Mouse (Mus musculus) midbrain, embryonic 11.5 days (tissue): Measurements from ENCODE around the gene Mnd1. TPM values are rescaled to one million over a fixed set of nuclear protein-coding genes. Genes with fewer than 3 reads are reported as not detected.

Source experiments
- ATAC-seq: fragments of 200-750 bp; cut with Nextera tagmentation; 2 replicates; pipeline ENCODE4 v1.8.0; 2017; ENCODE audit warnings: moderate TSS enrichment, moderate library complexity; ENCODE audit not compliant: low FRiP score
- DNase-seq: peaks from one replicate; pipeline ENCODE4 v3.0.0; 2015; ENCODE audit warnings: low spot score; ENCODE audit errors: missing footprints
- H3K27ac ChIP-seq: fragments of 300-500 bp; sonication (generic); 2 replicates; pipeline ENCODE4 v1.5.1; 2014; ENCODE audit warnings: low read depth, low read length
- H3K27me3 ChIP-seq: fragments of 300-500 bp; sonication (generic); 2 replicates; pipeline ENCODE4 v1.6.1; 2014; ENCODE audit warnings: mild to moderate bottlenecking, low read length, moderate library complexity, mixed read lengths; ENCODE audit not compliant: control insufficient read depth, insufficient read depth
- H3K36me3 ChIP-seq: fragments of 300-500 bp; sonication (generic); 2 replicates; pipeline ENCODE4 v1.6.1; 2014; ENCODE audit warnings: mild to moderate bottlenecking, low read length, moderate library complexity, mixed read lengths; ENCODE audit not compliant: control insufficient read depth, insufficient read depth
- H3K4me1 ChIP-seq: fragments of 300-500 bp; sonication (generic); 2 replicates; pipeline ENCODE4 v1.6.1; 2014; ENCODE audit warnings: low read length; ENCODE audit not compliant: control insufficient read depth, insufficient read depth
- H3K4me2 ChIP-seq: fragments of 300-500 bp; sonication (generic); 2 replicates; pipeline ENCODE4 v1.6.1; 2014; ENCODE audit warnings: mild to moderate bottlenecking, moderate library complexity
- H3K4me3 ChIP-seq: fragments of 300-500 bp; sonication (generic); 2 replicates; pipeline ENCODE4 v1.5.1; 2014; ENCODE audit warnings: low read depth, low read length
- H3K9ac ChIP-seq: fragments of 300-500 bp; sonication (generic); 2 replicates; pipeline ENCODE4 v1.6.1; 2014; ENCODE audit warnings: low read length
- H3K9me3 ChIP-seq: fragments of 300-500 bp; sonication (generic); 2 replicates; pipeline ENCODE4 v1.6.1; 2016; ENCODE audit warnings: low read length; ENCODE audit not compliant: control insufficient read depth
- WGBS: fragments of 180-500 bp; shearing (Covaris S2); extraction: QIAGEN DNeasy Blood & Tissue Kit; methylation state at CpG from one replicate; pipeline ENCODE4 v1.1.7; 2014; 5-methylcytosine and 5-hydroxymethylcytosine counted together
- polyA plus RNA-seq: library from polyadenylated mRNA; unstranded; fragments of >200 nt; fragmentation: Nextera tagmentation; extraction: Ambion mirVana; gene quantifications from 2 replicates; pipeline ENCODE4 v1.2.1, GENCODE M21; 2014

Gene Mnd1
- polyA plus RNA-seq, 1 experiment from 2014 or later, result 10.8 TPM

GRCm38 (mm10) chr3:84074777-84075176, 80.8 kb downstream of the Mnd1 start:
- no peak overlapping the region for H3K4me2 ChIP-seq
- no peaks in the 10 kb centered on the region for H3K9me3 ChIP-seq
- ATAC-seq, result no peak
- no peak overlapping the region for H3K4me3 ChIP-seq
- WGBS, result 92% methylated on average over 2 of the region's 2 CpGs
- no peaks in the 10 kb centered on the region for H3K36me3 ChIP-seq
- no peak overlapping the region for H3K9ac ChIP-seq
- no peak overlapping the region for H3K27ac ChIP-seq
- H3K27me3 ChIP-seq, result no peaks in the 10 kb centered on the region
- no peaks in the 10 kb centered on the region for H3K4me1 ChIP-seq
- DNase-seq, result no peak

- 17% methylated on average over 2 of the region's 2 CpGs for WGBS
- H3K9ac ChIP-seq, result no peak overlapping the region
- H3K4me3 ChIP-seq, result no peak overlapping the region
- H3K4me1 ChIP-seq, result no peaks in the 10 kb centered on the region
- H3K9me3 ChIP-seq, result no peaks in the 10 kb centered on the region
- no peaks in the 10 kb centered on the region for H3K27me3 ChIP-seq
- H3K27ac ChIP-seq, result no peak overlapping the region
- peak; percentile 81 for DNase-seq
- ATAC-seq, result no peak
- no peaks in the 10 kb centered on the region for H3K36me3 ChIP-seq
- no peak overlapping the region for H3K4me2 ChIP-seq
Observed at GRCm38 (mm10) chr3:84071641-84072040, 83.9 kb downstream of the Mnd1 start.

GRCm38 (mm10) chr3:84070811-84071210, 84.8 kb downstream of the Mnd1 start:
- Histone ChIP-seq H3K27ac (no peak overlapping the region), H3K9ac (no peak overlapping the region), H3K36me3 (no peaks in the 10 kb centered on the region), H3K4me1 (no peaks in the 10 kb centered on the region), H3K27me3 (no peaks in the 10 kb centered on the region), H3K4me3 (no peak overlapping the region), H3K4me2 (no peak overlapping the region), H3K9me3 (no peaks in the 10 kb centered on the region)
- no peak for ATAC-seq
- peak; percentile 33 for DNase-seq
- 87% methylated on average over 8 of the region's 8 CpGs for WGBS

- no peak for ATAC-seq
- WGBS, result 83% methylated on average over 13 of the region's 13 CpGs
- no peaks in the 10 kb centered on the region for H3K36me3 ChIP-seq
- H3K4me1 ChIP-seq, result no peaks in the 10 kb centered on the region
- no peak overlapping the region for H3K27ac ChIP-seq
- H3K4me3 ChIP-seq, result no peak overlapping the region
- no peaks in the 10 kb centered on the region for H3K9me3 ChIP-seq
- H3K27me3 ChIP-seq, result no peaks in the 10 kb centered on the region
- H3K9ac ChIP-seq, result no peak overlapping the region
- DNase-seq, result peak; percentile 39
- H3K4me2 ChIP-seq, result no peak overlapping the region
Observed at GRCm38 (mm10) chr3:84068831-84069709, 86.5 kb downstream of the Mnd1 start.

GRCm38 (mm10) chr3:84065825-84066224, 89.8 kb downstream of the Mnd1 start:
- no peaks in the 10 kb centered on the region for H3K36me3 ChIP-seq
- H3K27ac ChIP-seq, result no peak overlapping the region
- no peak overlapping the region for H3K4me3 ChIP-seq
- no peak for ATAC-seq
- H3K9ac ChIP-seq, result no peak overlapping the region
- WGBS, result 90% methylated on average over 4 of the region's 4 CpGs
- H3K9me3 ChIP-seq, result no peaks in the 10 kb centered on the region
- H3K27me3 ChIP-seq, result no peaks in the 10 kb centered on the region
- no peak overlapping the region for H3K4me2 ChIP-seq
- H3K4me1 ChIP-seq, result no peaks in the 10 kb centered on the region
- DNase-seq, result peak; percentile 51

GRCm38 (mm10) chr3:84063369-84063914, 92.1 kb downstream of the Mnd1 start:
- 84% methylated on average over 2 of the region's 2 CpGs for WGBS

GRCm38 (mm10) chr3:84061523-84062453, 93.8 kb downstream of the Mnd1 start:
- H3K4me2 ChIP-seq, result no peak overlapping the region
- H3K36me3 ChIP-seq, result no peaks in the 10 kb centered on the region
- H3K4me1 ChIP-seq, result no peaks in the 10 kb centered on the region; the same call in 1 of the 2 replicates
- no peaks in the 10 kb centered on the region for H3K9me3 ChIP-seq
- ATAC-seq (0 out of 2 replicates have a peak, but pooled peaks have one; percentile 24), DNase-seq (peak; percentile 66)
- WGBS, result 80% methylated on average over 13 of the region's 13 CpGs
- no peaks in the 10 kb centered on the region for H3K27me3 ChIP-seq
- H3K4me3 ChIP-seq, result no peak overlapping the region
- H3K9ac ChIP-seq, result no peak overlapping the region
- no peak overlapping the region for H3K27ac ChIP-seq

More at GRCm38 (mm10) chr3:84063369-84063914, 92.1 kb downstream of the Mnd1 start:
- H3K4me1 ChIP-seq, result no peaks in the 10 kb centered on the region; the same call in 1 of the 2 replicates
- DNase-seq (no peak), ATAC-seq (no peak)
- H3K4me3 ChIP-seq, result no peak overlapping the region
- no peaks in the 10 kb centered on the region for H3K27me3 ChIP-seq
- no peak overlapping the region for H3K4me2 ChIP-seq
- no peak overlapping the region for H3K9ac ChIP-seq
- H3K9me3 ChIP-seq, result no peaks in the 10 kb centered on the region
- no peaks in the 10 kb centered on the region for H3K36me3 ChIP-seq
- H3K27ac ChIP-seq, result no peak overlapping the region

GRCm38 (mm10) chr3:84060946-84061345, 94.6 kb downstream of the Mnd1 start:
- no peaks in the 10 kb centered on the region for H3K9me3 ChIP-seq
- no peaks in the 10 kb centered on the region for H3K36me3 ChIP-seq
- no peak overlapping the region for H3K27ac ChIP-seq
- WGBS, result 88% methylated on average over 5 of the region's 5 CpGs
- no peaks in the 10 kb centered on the region; the same call in 1 of the 2 replicates for H3K4me1 ChIP-seq
- no peak overlapping the region for H3K9ac ChIP-seq
- H3K4me3 ChIP-seq, result no peak overlapping the region
- peak; percentile 73 for DNase-seq
- no peak for ATAC-seq
- no peaks in the 10 kb centered on the region for H3K27me3 ChIP-seq
- no peak overlapping the region for H3K4me2 ChIP-seq
